Mouse (Mus musculus) testis, adult 2 months (tissue): ENCODE results near the gene 4930568D16Rik.

Experiments used
- CTCF ChIP-seq: fragments of 200-500 bp; IDR thresholded peaks from 2 replicates; pipeline ENCODE4 v1.5.1; 2012; ENCODE audit warnings: low read depth, mild to moderate bottlenecking, inconsistent platforms, low read length, moderate library complexity; ENCODE audit not compliant: control insufficient read depth, insufficient read depth, insufficient replicate concordance
- POLR2A ChIP-seq: fragments of 200-500 bp; IDR thresholded peaks from 2 replicates; pipeline ENCODE4 v1.6.1; 2012; ENCODE audit warnings: low read depth, mild to moderate bottlenecking, inconsistent platforms, low read length, moderate library complexity; ENCODE audit not compliant: control insufficient read depth

DNA sequence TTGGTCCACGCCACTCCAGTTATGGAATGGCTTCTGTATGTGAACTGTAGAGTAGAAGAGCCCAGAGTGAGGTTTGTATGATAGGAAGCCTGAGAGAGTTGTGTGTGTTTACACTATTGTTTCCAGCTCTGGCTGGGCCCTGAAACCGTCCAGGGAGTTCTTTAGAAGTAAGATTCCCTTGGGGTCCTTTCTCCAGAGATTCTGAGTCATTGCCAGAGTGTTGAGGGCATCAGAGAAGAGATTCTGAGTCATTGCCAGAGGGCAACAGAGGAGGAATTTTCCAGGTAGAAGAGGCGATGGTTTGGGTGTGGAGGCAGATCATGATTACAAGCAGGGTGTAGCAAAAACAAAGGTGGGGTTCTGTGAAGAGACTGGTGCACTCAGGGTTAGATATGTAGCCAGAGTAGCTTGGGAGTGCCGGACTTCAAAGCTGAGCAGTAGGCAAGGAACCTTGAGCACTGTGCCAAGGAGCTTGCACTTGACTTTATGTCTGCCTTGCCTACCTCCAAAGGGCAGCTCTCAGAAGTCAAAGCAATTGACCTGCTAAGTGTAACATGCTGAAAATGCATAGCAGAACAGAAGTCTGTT, 57.5 kb downstream of the 4930568D16Rik start:
- TF ChIP-seq CTCF (no peak), POLR2A (no peak)
